Mouse (Mus musculus) kidney, adult 2 months (tissue): Measurements from ENCODE around the gene Mzt1. TPM values are rescaled to one million over a fixed set of nuclear protein-coding genes. Genes with fewer than 3 reads are reported as not detected.

ENCODE experiments used
- DNase-seq: peaks from one replicate; pipeline ENCODE4 v3.0.0; 2021
- H3K27ac ChIP-seq: fragments of 200-500 bp; 2 replicates; pipeline ENCODE4 v1.5.1; 2012; ENCODE audit warnings: low read depth, low read length, control low read depth, inconsistent platforms; ENCODE audit not compliant: insufficient read depth
- H3K27me3 ChIP-seq: fragments of 200-500 bp; replicated peaks from 2 replicates; pipeline ENCODE4 v1.6.1; 2012; ENCODE audit warnings: mild to moderate bottlenecking, moderate library complexity, low read length, inconsistent platforms; ENCODE audit not compliant: control insufficient read depth, insufficient read depth
- H3K36me3 ChIP-seq: fragments of 200-500 bp; 2 replicates; pipeline ENCODE4 v1.6.1; 2012; ENCODE audit warnings: mild to moderate bottlenecking, moderate library complexity, low read length, inconsistent platforms; ENCODE audit not compliant: control insufficient read depth, insufficient read depth
- H3K4me1 ChIP-seq: fragments of 200-500 bp; 2 replicates; pipeline ENCODE4 v1.6.1; 2011; ENCODE audit warnings: low read length; ENCODE audit not compliant: control insufficient read depth, insufficient read depth
- H3K4me3 ChIP-seq: fragments of 200-500 bp; 2 replicates; pipeline ENCODE4 v1.5.1; 2011; ENCODE audit warnings: mild to moderate bottlenecking, low read depth, low read length, control low read depth; ENCODE audit not compliant: insufficient read depth
- CTCF ChIP-seq: fragments of 200-500 bp; conservative IDR thresholded peaks from 2 replicates; pipeline ENCODE4 v1.5.1; 2011; ENCODE audit warnings: low read depth, mild to moderate bottlenecking, control low read depth, low read length, moderate library complexity, mixed read lengths; ENCODE audit not compliant: insufficient read depth, insufficient read length
- POLR2A ChIP-seq: fragments of 200-500 bp; IDR thresholded peaks from one replicate; pipeline ENCODE4 v1.6.1; 2011; ENCODE audit warnings: low read depth, low read length, control low read depth
- WGBS: fragments of 180-500 bp; shearing (Covaris S2); methylation state at CpG from one replicate; pipeline ENCODE4 v1.1.7; 2018; 5-methylcytosine and 5-hydroxymethylcytosine counted together
- polyA plus RNA-seq: library from polyadenylated mRNA; depleted of rRNA; stranded (reverse); fragments of >200 nt; gene quantifications from 2 replicates; pipeline ENCODE4 v1.2.3, GENCODE M21; 2012; rRNA removed

The Mzt1 gene
- 12.3 and 16.5 TPM in 2 replicates for polyA plus RNA-seq

- H3K4me1 ChIP-seq: peaks cover 7% of the 10 kb centered on the region
- DNase-seq: peak; percentile 96
- H3K27ac ChIP-seq: peak within 1 kb of the TSS; percentile 62
- no peaks in the 10 kb centered on the region for H3K27me3 ChIP-seq
- no peak for TF ChIP-seq POLR2A
- TF ChIP-seq CTCF: no peak
- no peaks in the 10 kb centered on the region for H3K36me3 ChIP-seq
- peak within 1 kb of the TSS; percentile 77 for H3K4me3 ChIP-seq
- under 1% methylated on average over 81 of the region's 81 CpGs for WGBS
These were observed at the start of gene Mzt1, which contains the start of gene Bora for GRCm38 (mm10) chr14:99046031-99046781. Mzt1 (minus strand) TSS chr14:99046134. Bora (plus strand) TSS chr14:99046222.

- 93% methylated on average over 7 of the region's 7 CpGs for WGBS
- H3K36me3 ChIP-seq: peaks cover 10% of the 10 kb centered on the region
- TF ChIP-seq CTCF (no peak), POLR2A (no peak)
These were observed 43.0 kb upstream of the Mzt1 start for GRCm38 (mm10) chr14:99088947-99089346.

GRCm38 (mm10) chr14:99071146-99071545 lies 25.2 kb upstream of the Mzt1 start:
- TF ChIP-seq CTCF (no peak), POLR2A (no peak)
- peaks cover 2% of the 10 kb centered on the region for H3K36me3 ChIP-seq
- H3K27me3 ChIP-seq: no peaks in the 10 kb centered on the region
- H3K27ac ChIP-seq: no peak overlapping the region
- H3K4me1 ChIP-seq: no peaks in the 10 kb centered on the region
- DNase-seq: no peak
- 90% methylated on average over 4 of the region's 4 CpGs for WGBS
- H3K4me3 ChIP-seq: no peak overlapping the region

More at GRCm38 (mm10) chr14:99088947-99089346, 43.0 kb upstream of the Mzt1 start:
- Histone ChIP-seq H3K27ac (no peak overlapping the region), H3K27me3 (no peaks in the 10 kb centered on the region), H3K4me1 (no peaks in the 10 kb centered on the region), H3K4me3 (no peak overlapping the region)
- DNase-seq: no peak

- Histone ChIP-seq H3K4me3 (no peak overlapping the region), H3K27me3 (no peaks in the 10 kb centered on the region), H3K36me3 (no peaks in the 10 kb centered on the region), H3K27ac (no peak overlapping the region), H3K4me1 (no peaks in the 10 kb centered on the region)
- DNase-seq: no peak
- WGBS: 98% methylated on average over 2 of the region's 2 CpGs
- TF ChIP-seq CTCF (no peak), POLR2A (no peak)
These were observed 17.2 kb upstream of the Mzt1 start for GRCm38 (mm10) chr14:99063091-99063490.

- Histone ChIP-seq H3K4me1 (no peaks in the 10 kb centered on the region), H3K27ac (no peak overlapping the region), H3K27me3 (no peaks in the 10 kb centered on the region), H3K4me3 (no peak overlapping the region), H3K36me3 (no peaks in the 10 kb centered on the region)
- 90% methylated on average over 12 of the region's 12 CpGs for WGBS
- DNase-seq: no peak
- TF ChIP-seq CTCF (no peak), POLR2A (no peak)
These were observed 14.7 kb upstream of the Mzt1 start for GRCm38 (mm10) chr14:99060616-99061015.

- DNase-seq: no peak
- H3K27me3 ChIP-seq: no peaks in the 10 kb centered on the region
- no peak overlapping the region for H3K27ac ChIP-seq
- H3K4me3 ChIP-seq: no peak overlapping the region
- WGBS: 74% methylated on average over 7 of the region's 7 CpGs
- H3K36me3 ChIP-seq: no peaks in the 10 kb centered on the region
- H3K4me1 ChIP-seq: no peaks in the 10 kb centered on the region
- no peak for TF ChIP-seq POLR2A
- no peak for TF ChIP-seq CTCF
These were observed 13.1 kb upstream of the Mzt1 start for GRCm38 (mm10) chr14:99058959-99059586.

- Histone ChIP-seq H3K36me3 (no peaks in the 10 kb centered on the region), H3K4me1 (peaks cover 7% of the 10 kb centered on the region), H3K4me3 (peak overlapping the region; percentile 77), H3K27me3 (no peaks in the 10 kb centered on the region), H3K27ac (no peak overlapping the region)
- no peak for DNase-seq
- no peak for TF ChIP-seq CTCF
- TF ChIP-seq POLR2A: no peak
- 0% methylated on average over 15 of the region's 15 CpGs for WGBS
These were observed 848 bp upstream of the Mzt1 start for GRCm38 (mm10) chr14:99046782-99047181.
